Mouse (Mus musculus) adrenal gland, adult 8-10 months (tissue): ENCODE results near the gene Parp11. TPM values are rescaled to one million over a fixed set of nuclear protein-coding genes. Genes with fewer than 3 reads are reported as not detected.
"Not testable (repeated sequence)": the region's sequence is repeated elsewhere in the genome, so short reads cannot be mapped to it uniquely, and the experiment has no call there.

Source experiments
- DNase-seq: peaks from one replicate; pipeline ENCODE4 v3.0.0; 2022
- total RNA-seq, 4 experiments: library from RNA; stranded (reverse); gene quantifications; 2 replicates each; pipeline ENCODE4 v1.2.4; 2022

Parp11 gene
- total RNA-seq, 4 experiments from 2014 or later = 20.7 to 34.0 (median 22.7) TPM

DNA sequence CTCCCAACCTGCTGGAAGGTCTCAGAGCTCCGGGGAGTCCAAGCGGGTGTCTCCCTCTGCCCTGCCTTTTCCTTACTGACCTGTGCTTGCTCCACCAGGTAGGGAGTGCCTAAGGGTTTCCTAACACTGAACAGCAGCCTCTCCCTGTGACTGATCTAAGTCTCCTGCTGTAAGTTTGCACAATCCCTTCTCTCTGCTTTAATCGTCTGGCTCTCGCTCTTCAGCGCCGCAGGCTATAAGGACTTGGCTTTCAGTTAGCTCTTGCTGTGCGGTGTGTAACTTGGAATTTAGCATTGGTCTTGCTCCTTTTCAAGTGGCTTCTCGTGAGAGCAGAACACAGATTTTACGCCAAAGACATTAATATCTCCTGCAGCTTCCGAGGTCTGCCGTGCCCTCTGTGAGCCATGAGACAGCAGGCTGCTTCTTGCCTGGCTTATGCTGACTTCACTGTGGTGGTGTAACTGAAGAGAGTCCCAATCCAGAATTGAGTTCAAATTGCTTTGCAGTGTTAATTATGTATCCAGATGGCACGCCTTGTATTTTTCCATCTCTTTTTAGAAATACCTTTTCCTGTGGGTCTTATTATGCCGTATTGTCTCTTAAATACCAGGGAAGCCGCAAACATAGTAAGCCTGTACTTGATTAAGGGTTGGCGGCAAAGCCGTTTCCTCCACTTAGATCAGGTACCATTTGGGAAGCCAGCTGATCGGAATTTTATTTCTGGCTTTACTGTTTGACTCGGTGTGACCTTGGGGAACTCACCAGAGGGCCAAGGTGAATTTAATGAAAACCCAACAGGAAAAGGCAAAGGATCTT, 50.4 kb downstream of the Parp11 start:
- no peak for DNase-seq

DNA sequence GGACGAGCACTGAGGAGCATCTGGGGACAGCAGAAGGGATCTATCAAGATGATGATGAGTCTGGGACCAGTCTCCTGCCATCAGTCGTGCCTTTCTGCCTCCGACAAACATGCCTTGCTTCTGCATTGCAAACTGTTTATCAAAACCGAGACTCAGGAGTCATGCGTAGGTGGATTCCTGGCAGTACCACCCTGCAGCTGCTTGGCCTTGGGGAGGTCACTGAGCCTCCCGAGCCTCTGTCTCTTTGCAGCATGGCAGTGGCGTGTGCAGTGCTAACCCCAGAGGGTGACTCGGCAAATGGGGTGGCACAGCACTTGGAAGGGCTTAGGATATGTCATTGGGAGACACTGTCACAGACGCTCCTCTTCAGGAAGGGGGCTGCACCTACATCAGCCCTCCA, 53.5 kb downstream of the Parp11 start:
- no peak for DNase-seq

DNA sequence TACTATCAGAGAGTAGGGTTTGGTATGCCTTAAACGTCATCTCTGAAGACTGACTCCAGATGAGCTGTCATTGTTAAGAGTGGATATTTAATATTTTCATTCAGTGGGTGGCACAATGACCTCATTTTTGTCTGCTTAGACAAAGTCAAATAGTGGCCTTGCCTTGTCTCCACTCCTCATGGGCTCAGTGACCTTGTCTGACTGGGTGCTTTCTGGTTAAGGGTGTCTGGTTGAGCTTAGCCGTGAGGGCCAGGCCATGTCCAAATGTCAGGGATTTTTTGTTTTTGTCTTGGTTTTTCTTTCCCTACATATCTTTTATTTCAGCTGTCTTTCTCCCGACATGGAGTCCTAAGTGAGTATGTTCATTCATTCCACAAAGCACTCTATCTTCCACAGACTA, 54.2 kb downstream of the Parp11 start:
- DNase-seq = peak; percentile 54

DNA sequence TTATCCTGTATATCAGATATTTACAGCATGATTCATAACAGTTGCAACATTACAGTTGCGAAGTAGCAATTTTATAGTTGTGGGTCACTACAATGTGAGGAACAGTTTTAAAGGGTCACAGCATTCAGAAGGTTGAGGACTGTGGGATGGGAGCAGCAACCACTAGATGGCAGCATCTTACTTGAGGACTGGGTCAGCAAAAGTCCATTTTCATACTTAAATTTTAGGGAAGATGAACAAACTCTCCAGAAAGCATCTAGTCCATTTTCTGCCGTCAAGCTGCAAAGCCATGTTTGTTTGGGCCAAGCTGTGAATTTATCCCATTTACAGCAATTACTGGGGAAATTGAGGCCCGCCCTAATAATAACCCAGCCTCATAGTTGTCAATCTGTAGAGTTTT, 55.9 kb downstream of the Parp11 start:
- no peak for DNase-seq

DNA sequence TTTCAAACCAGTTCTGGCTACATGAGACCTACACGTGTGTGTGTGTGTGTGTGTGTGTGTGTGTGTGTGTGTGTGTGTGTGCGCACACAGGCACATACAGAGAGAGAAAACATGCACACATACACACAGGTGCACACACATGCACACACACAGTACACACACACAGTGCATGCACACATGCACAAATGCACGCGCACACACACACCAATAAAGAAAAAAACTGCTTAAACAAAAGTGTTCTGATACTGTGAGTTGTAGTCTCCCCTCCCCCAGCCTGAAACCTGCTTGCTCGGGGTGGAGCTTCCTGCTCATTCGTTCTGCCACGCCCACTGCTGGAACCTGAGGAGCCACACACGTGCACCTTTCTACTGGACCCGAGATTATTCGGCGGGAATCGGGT, 67.1 kb downstream of the Parp11 start:
- DNase-seq = not testable (repeated sequence)

DNA sequence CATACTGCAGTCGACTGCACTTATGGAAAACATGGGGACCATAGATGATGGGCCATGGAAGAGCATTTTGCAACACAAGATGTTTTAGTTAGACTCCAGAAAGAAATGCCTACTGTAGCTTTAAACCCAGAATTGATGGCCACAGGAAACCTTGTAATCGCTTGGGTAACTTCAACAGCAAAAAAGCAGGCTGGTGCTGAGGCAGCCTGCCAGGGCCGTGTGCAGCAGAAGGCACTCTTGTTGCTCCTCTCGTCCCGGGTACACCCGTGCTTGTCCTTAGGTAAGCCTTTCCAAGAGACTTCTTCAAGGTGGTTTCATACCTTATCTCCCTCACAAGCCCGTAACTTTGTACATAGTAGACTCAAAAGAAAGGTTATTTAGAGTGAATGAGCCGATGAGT, 74.5 kb downstream of the Parp11 start:
- no peak for DNase-seq

DNA sequence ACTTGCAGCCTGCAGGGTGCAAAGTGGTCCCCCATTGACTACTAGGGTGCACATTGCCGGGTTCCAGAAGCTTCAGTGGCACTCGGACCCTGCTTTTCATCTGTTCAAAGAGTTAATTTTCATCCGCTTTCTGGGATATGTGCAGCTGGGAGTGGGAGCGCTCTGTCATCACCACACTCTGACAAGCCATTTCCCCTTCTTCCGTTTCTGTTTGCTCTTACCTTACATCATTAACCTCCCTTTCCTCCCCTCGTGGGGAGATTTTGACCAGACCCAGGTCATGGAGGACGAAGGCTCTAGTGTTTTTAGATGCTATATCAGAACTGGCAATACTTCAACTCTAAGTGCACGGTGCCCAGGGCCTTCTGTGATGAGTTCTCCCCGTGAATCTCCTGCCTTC, 75.7 kb downstream of the Parp11 start:
- DNase-seq = no peak

DNA sequence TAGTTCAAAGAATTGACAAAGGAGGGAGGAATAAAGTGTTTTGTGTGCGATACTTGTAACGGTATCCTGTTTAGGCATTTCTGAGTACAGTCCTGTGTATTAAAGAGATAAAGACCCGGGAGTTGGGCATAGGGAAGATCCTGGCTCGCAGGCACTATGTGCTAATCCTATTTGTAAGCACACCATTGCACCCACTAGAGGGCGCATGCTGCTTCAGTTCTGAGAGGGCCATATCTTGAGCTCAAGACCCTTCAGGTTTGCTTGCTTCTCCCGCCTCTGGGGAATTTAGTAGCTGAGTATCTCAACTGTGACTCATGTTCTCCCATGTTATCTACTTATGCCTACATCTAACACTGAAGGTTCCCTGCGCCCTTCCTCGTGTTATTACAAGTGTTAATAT, 77.8 kb downstream of the Parp11 start:
- DNase-seq = no peak

DNA sequence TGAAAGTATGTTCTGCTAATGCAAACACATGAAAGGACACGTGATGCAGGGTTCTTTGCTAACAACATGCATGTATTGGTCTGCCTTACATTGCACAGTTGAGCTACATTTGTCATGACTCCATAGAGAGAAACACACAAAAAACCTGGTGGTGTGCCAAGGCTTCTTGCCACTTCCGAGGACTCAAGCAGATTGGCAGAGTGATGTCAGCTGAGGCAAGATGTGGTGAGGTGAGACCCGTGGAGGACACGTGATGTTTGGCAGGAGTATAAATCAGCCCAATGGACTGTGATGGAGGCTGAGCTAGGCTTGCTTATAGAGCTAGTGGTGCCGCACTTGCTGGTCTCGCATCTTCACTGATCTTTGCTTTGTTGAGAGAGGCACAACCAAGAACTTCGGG, 82.0 kb downstream of the Parp11 start:
- DNase-seq = no peak

DNA sequence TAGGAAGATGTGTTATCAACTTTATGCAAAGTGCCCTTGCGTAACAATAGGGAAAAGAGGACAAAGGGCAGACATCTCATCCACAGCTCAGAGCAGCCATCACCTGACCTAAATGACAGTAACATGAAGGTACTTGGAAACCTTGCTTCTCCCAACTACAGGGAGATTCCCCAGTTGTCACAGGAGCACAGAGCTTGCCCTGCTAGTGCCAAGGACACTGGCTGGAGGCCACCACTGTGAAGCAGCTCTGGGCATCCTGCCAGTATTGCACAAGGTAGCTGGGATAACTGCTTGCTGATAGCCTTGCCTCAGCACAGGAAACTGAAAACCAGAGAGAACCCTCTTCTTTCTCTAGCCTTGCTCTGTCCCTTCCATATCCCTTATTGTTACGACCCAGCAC, 82.8 kb downstream of the Parp11 start:
- peak; percentile 97 for DNase-seq

DNA sequence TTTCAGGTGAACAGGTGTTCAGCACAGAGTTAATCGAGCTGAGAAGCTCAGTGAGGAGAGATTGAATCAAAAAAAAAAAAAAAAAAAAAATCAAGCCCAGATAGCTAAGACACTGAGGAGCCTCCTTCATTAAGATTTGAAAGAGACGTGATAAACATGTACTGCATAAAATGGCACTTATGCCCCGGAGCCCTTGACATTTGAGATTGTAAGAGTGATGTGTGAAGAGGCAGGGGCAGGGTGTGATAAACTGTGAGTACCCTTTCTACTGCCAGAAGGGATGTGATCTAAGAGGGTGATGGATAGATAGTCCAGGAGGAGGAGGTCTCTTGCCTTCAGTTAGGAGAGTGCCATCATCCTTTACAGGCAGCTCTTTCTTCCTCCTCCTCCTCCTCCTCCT, 83.6 kb downstream of the Parp11 start:
- no peak for DNase-seq

DNA sequence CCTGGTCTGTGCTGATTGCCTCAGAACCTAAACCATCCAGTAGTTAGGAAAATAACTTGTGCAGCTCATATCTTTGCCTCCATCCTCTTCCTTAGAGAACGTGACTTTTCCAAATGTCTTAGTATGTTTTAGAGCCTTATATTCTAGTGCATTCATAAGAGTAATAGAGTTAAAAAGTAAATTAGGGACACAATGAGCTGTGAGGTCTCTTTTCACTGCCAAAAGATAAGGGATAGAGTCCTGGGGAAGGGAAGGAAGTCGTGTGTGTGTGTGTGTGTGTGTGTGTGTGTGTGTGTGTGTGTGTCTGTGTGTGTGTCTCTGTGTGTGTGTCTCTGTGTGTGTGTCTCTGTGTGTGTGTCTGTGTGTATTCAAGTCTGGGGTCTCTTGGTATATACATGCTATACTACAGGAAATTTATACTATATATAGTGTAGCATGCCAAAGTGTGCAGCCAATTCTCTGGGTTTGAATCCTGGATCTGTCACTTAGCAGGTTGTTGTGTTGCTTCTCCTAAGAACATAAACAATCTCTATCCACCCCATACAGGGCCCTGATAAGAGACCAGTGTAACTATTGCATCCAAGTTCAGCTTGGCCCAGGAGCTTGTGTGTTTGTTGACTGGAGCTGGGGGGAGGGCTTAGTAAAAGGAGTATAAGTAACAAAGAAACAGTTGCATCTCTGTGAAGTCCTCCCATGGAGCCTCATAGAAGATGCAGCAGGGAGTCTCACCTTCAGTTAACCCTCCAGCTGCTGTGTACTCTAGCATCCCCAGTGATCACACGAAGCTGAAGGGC, 85.0 kb downstream of the Parp11 start:
- no peak for DNase-seq

DNA sequence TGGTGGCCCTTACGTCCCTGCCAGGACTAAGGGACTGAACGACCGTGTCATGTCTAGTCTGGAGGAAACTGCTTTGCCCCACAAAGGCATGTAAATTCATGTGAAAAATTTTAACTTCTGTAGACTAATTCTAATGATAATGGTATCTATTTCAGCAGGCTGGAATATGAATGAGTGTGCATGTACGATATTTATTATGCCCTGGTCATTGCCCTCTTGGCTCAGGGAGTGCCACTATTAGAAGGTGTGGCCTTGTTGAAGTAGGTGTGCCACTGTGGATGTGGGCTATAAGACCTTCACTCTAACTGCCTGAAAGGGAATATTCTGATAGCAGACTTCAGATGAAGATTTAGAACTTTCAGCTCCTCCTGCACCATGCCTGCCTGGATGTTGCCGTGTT, 85.7 kb downstream of the Parp11 start:
- DNase-seq = no peak

DNA sequence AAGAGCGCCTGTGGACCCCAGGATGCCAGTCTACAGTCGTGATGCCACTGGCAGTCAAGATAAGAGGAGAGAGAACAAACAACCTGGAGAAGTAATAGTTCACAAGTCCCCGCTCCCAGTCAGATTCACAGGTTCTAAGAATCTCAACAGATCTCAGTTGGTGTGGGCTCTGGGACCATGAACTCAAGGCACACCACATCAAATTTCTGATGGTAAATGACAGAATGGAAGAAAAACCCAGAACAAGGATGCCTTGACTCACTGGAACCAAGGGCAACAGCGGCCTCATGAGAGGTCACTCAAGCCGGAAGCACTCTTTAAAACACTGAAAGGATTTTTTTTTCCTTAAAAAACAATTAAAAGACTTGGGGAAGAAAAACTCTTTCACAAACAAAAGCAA, 87.1 kb downstream of the Parp11 start:
- no peak for DNase-seq

DNA sequence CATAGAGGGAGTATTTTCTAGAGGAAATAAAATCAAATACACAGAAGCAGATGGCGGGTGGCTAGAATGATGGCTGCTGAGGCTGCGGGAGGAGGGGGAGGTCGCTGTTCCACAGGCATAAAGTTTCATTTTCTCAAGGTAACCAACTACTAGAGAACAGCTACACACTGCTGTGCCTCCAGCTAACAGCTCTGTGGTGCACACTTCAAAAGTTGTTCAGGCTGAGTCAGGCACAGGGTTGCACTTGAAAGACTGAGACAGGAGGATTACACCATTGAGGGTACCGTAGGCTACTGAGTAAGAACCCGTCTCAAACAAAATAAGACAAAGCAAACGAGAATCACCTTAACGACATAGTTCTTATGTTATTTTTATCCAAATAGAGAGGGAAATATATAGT, 90.4 kb downstream of the Parp11 start:
- DNase-seq = no peak

DNA sequence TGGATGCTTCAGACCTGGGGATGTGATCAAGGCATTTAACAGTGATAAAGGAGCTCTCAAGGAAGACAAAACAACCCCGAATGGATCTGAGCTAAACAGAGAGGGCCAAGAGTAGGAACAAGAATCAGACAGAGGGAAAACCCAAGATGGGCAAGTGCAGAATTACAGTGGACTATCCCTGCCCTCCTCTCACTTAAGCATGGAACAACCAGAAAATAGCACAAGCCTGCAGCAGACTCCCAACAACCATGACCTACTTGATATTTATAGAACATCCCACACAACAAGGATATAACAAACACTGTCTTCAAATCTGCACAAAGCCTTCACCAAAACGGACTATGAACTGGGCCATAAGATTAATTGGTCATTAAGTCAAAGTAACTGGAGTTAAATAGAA, 91.5 kb downstream of the Parp11 start:
- no peak for DNase-seq

DNA sequence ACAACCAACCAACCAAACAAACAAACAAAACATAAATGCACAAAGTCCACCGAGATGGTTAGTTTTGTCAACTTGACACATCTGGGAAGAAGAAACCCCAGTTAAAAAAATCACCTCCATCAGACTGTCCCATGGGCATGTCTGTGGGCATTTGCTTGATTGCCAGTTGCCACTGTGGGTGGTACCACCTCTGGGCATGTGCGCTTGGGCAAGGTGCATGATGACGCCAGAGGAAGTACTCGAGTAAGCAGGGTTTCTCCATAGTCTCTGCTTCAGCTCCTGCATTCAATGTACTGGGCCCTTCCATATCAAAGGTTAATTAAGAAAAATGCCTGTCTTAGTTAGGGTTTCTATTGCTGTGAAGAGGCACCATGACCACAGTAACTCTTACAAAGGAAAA, 92.6 kb downstream of the Parp11 start:
- DNase-seq = no peak

DNA sequence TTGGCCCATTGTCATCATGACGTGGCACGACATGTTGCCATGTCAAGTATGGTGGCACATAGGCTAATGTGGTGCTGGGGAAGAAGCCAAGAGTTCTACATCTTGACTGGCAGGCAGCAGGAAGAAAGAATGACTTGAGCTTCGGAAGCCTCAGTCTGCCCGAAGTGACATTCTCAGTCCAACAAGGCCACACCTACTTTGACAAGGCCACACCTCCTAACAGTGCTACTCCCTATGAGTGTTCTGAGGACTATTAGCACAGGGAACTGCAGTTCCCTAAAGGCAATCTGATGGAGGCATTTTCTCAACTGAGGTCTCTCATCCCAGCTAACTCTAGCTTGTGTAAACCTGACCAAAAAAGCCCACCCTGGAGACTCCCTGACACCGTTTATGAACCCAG, 93.0 kb downstream of the Parp11 start:
- no peak for DNase-seq

DNA sequence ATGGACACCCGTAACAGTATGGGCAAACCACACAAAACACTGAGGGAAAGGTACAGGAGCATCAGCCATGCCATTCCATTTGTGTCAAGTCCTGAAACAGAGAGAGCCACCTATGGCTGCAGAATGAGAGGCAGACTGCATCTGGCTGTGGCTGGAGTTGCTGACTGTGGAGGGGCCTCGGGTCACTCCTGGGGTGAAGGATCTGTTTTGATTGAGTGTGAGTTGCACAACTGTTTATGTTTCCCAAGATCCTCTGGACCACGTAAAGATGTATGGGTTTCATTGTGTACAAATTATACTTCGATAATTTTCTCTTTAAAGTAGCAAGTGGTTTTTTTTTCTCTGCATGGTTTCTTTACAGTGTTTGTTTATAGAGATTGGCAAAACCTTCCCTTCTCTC, 93.9 kb downstream of the Parp11 start:
- no peak for DNase-seq

DNA sequence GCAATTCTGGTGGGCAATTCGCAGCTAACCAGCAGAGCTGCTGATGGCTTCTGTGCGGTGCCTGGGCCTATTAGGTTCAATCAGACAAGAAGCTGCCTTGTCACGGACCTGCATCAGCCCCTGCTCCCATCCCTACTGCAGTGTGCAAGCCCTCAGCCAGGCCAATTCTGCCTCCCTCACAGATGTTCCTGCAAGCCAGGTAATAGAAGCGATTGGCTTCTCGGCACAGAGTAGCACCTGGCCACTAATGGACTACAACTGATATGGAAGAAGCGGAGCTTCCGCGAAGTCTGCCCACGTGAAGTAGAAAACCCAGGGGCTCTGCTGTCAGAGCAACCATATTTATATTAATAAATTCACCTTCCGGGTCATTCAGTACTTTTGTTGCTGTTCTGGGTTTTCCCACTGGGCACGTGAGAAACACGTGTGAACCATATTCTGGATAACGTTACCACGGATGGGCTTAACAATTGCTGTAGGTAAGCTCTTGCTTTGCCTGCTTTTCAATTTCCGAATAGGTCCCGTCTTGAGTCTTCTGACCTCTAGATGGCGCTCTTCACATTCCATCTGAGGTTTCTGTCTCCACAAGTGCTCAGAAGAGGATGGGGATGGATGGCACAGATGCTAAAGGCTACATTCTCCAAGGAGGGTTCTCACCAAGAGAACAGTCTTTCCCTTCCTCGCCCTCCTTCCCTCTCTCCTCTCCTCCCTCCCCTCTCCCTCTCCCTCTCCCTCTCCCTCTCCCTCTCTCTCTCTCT, 95.2 kb downstream of the Parp11 start:
- peak; percentile 39 for DNase-seq
